14 mouse cellular contexts compared by ENCODE assay signal in the genomic region with DNA sequence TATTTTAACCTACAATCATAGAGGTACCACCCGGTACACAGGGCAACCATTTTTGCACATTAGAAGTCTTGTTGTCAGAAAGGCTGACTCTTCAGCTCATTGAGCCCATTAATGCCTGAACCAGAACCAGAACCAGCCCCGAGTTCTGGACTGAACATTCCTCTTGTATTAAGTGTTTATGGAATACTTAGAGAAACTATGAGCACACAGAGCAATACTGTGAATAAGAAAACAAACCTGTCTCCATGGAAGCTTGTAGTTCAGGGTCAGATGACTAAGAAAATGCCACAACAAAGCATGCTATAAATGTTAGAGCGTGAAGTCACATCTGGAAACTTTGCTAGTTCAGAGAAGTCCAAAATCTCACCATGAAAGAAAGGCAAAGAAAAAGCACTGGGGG. TPM values are rescaled to one million over a fixed set of nuclear protein-coding genes. Genes with fewer than 3 reads are reported as not detected.
DNase-seq lines count a peak whose midpoint lies in the region.
"Had no signal": no experiment of that assay in that cellular context is flagged by ENCODE, and none has a peak within 500 bp of the region (broad histone marks: within the 10 kb centered on the region; RNA-seq: fewer than 3 reads in every experiment).

No protein-coding gene starts in this region.

- peak; percentile 18 for DNase-seq in adrenal gland, postnatal 14 days
- no peak for DNase-seq in adrenal gland, postnatal 25 days
- DNase-seq in 3T3-L1 (ENCODE audit: low read depth, low spot score), result peak; percentile 67
- peak; percentile 66 for DNase-seq in NIH3T3 (ENCODE audit: low read depth)
- peak; percentile 54 for DNase-seq in fibroblast of lung, adult 2 months (ENCODE audit: low read depth)
- no peak for DNase-seq in thymus, adult 18-20 months
- DNase-seq in kidney, postnatal 25 days, result no peak
- DNase-seq: cerebellum, adult 18-20 months; cerebellum, adult 9-10 months; cerebellum, postnatal 14 days; gastrocnemius, postnatal 25 days; heart, adult 2 months; heart, postnatal 14 days; heart, postnatal 4 days had no signal

RNA-seq across cellular contexts. Expression of gene Fars2, which starts 35.6 kb away (rescaled TPM):
- total RNA-seq in adrenal gland, postnatal 14 days (2021), result 80.5 and 83.6 TPM in 2 replicates
- 94.8 and 97.4 TPM in 2 replicates for total RNA-seq in adrenal gland, postnatal 25 days (2021)

RNA-seq across cellular contexts. Expression of gene Lyrm4, which starts 35.7 kb away (rescaled TPM):
- 16.0 and 19.3 TPM in 2 replicates for total RNA-seq in adrenal gland, postnatal 14 days (2021)
- 20.7 and 22.9 TPM in 2 replicates for total RNA-seq in adrenal gland, postnatal 25 days (2021)

Comparison
In these comparisons a context has a peak if more than half of its experiments do, and no peak if none do; other contexts are left out.
1. DNase-seq: peak in adrenal gland, postnatal 14 days (single experiment), 3T3-L1 (single experiment), NIH3T3 (single experiment) and fibroblast of lung, adult 2 months (single experiment); none in adrenal gland, postnatal 25 days (single experiment), thymus, adult 18-20 months (0 of 2) and kidney, postnatal 25 days (0 of 2).